Mouse (Mus musculus): ENCODE measurements around the gene Dip2b. TPM values are rescaled to one million over a fixed set of nuclear protein-coding genes. Genes with fewer than 3 reads are reported as not detected.
A peak's percentile ranks its signal among the peaks of the same experiment; 100 is the strongest.

The Dip2b gene
- polyA plus RNA-seq, 1 experiment from 2014 or later: 26.9 TPM

- Histone ChIP-seq H3K27ac (no peak overlapping the region), H3K9ac (no peak overlapping the region), H3K9me3 (no peaks in the 10 kb centered on the region), H3K4me1 (peaks cover 36% of the 10 kb centered on the region), H3K27me3 (replicated peaks) (no peaks in the 10 kb centered on the region), H3K4me3 (no peak overlapping the region), H3K36me3 (no peaks in the 10 kb centered on the region), H3K4me2 (replicated peaks) (0 out of 2 replicates have a peak overlapping the region, but pooled peaks have one; percentile 14)
- no peak for ATAC-seq (ENCODE audit: low FRiP score, low read depth)
- WGBS: 23% methylated on average over 8 of the region's 8 CpGs
Observed at GRCm38 (mm10) chr15:100074754-100075153, 36.3 kb downstream of the Dip2b start.

GRCm38 (mm10) chr15:100076362-100076761 lies 37.9 kb downstream of the Dip2b start:
- Histone ChIP-seq H3K4me2 (replicated peaks) (no peak overlapping the region), H3K36me3 (no peaks in the 10 kb centered on the region), H3K9me3 (no peaks in the 10 kb centered on the region), H3K27ac (no peak overlapping the region), H3K27me3 (replicated peaks) (no peaks in the 10 kb centered on the region), H3K4me3 (no peak overlapping the region), H3K4me1 (peaks cover 39% of the 10 kb centered on the region), H3K9ac (no peak overlapping the region)
- ATAC-seq (ENCODE audit: low FRiP score, low read depth): no peak
- WGBS: 77% methylated on average over 4 of the region's 4 CpGs

GRCm38 (mm10) chr15:100080833-100081477 lies 42.5 kb downstream of the Dip2b start:
- Histone ChIP-seq H3K27ac (no peak overlapping the region), H3K4me2 (replicated peaks) (no peak overlapping the region), H3K4me1 (peaks cover 16% of the 10 kb centered on the region), H3K27me3 (replicated peaks) (no peaks in the 10 kb centered on the region), H3K4me3 (no peak overlapping the region), H3K36me3 (no peaks in the 10 kb centered on the region), H3K9ac (no peak overlapping the region), H3K9me3 (no peaks in the 10 kb centered on the region)
- 57% methylated on average over 1 of the region's 1 CpGs for WGBS
- no peak for ATAC-seq (ENCODE audit: low FRiP score, low read depth)

GRCm38 (mm10) chr15:100081478-100081998 lies 43.1 kb downstream of the Dip2b start:
- no peak overlapping the region for H3K27ac ChIP-seq
- H3K4me1 ChIP-seq: peaks cover 14% of the 10 kb centered on the region
- H3K9me3 ChIP-seq: no peaks in the 10 kb centered on the region
- ATAC-seq (ENCODE audit: low FRiP score, low read depth): no peak
- H3K27me3 ChIP-seq (replicated peaks): no peaks in the 10 kb centered on the region
- no peak overlapping the region for H3K4me3 ChIP-seq
- H3K4me2 ChIP-seq (replicated peaks): no peak overlapping the region
- no peaks in the 10 kb centered on the region for H3K36me3 ChIP-seq
- 78% methylated on average over 6 of the region's 6 CpGs for WGBS
- no peak overlapping the region for H3K9ac ChIP-seq

- H3K4me2 ChIP-seq (replicated peaks): no peak overlapping the region
- no peaks in the 10 kb centered on the region for H3K36me3 ChIP-seq
- H3K4me1 ChIP-seq: peaks cover 9% of the 10 kb centered on the region
- no peak for ATAC-seq (ENCODE audit: low FRiP score, low read depth)
- H3K9me3 ChIP-seq: no peaks in the 10 kb centered on the region
- H3K27ac ChIP-seq: no peak overlapping the region
- WGBS: 80% methylated on average over 8 of the region's 8 CpGs
- H3K9ac ChIP-seq: no peak overlapping the region
- no peaks in the 10 kb centered on the region for H3K27me3 ChIP-seq (replicated peaks)
- H3K4me3 ChIP-seq: no peak overlapping the region
Observed at GRCm38 (mm10) chr15:100082052-100082451, 43.6 kb downstream of the Dip2b start.

GRCm38 (mm10) chr15:100082733-100083132 lies 44.3 kb downstream of the Dip2b start:
- ATAC-seq (ENCODE audit: low FRiP score, low read depth): no peak
- no peak overlapping the region for H3K27ac ChIP-seq

GRCm38 (mm10) chr15:100083882-100084281 lies 45.4 kb downstream of the Dip2b start:
- Histone ChIP-seq H3K27me3 (replicated peaks) (no peaks in the 10 kb centered on the region), H3K27ac (no peak overlapping the region), H3K36me3 (no peaks in the 10 kb centered on the region), H3K4me2 (replicated peaks) (no peak overlapping the region), H3K4me1 (peaks cover 15% of the 10 kb centered on the region), H3K9me3 (no peaks in the 10 kb centered on the region), H3K4me3 (no peak overlapping the region), H3K9ac (no peak overlapping the region)
- no peak for ATAC-seq (ENCODE audit: low FRiP score, low read depth)
- 87% methylated on average over 6 of the region's 6 CpGs for WGBS

More at GRCm38 (mm10) chr15:100082733-100083132, 44.3 kb downstream of the Dip2b start:
- no peaks in the 10 kb centered on the region for H3K9me3 ChIP-seq
- WGBS: 96% methylated on average over 5 of the region's 5 CpGs
- H3K36me3 ChIP-seq: no peaks in the 10 kb centered on the region
- no peak overlapping the region for H3K4me3 ChIP-seq
- no peak overlapping the region for H3K4me2 ChIP-seq (replicated peaks)
- peaks cover 9% of the 10 kb centered on the region for H3K4me1 ChIP-seq
- H3K9ac ChIP-seq: no peak overlapping the region
- no peaks in the 10 kb centered on the region for H3K27me3 ChIP-seq (replicated peaks)

GRCm38 (mm10) chr15:100084882-100085281 lies 46.4 kb downstream of the Dip2b start:
- Histone ChIP-seq H3K4me1 (peaks cover 15% of the 10 kb centered on the region), H3K9ac (no peak overlapping the region), H3K27ac (no peak overlapping the region), H3K4me3 (no peak overlapping the region), H3K9me3 (no peaks in the 10 kb centered on the region), H3K27me3 (replicated peaks) (no peaks in the 10 kb centered on the region), H3K4me2 (replicated peaks) (no peak overlapping the region), H3K36me3 (no peaks in the 10 kb centered on the region)
- WGBS: 90% methylated on average over 4 of the region's 4 CpGs
- no peak for ATAC-seq (ENCODE audit: low FRiP score, low read depth)

- H3K27ac ChIP-seq: no peak overlapping the region
- H3K27me3 ChIP-seq (replicated peaks): no peaks in the 10 kb centered on the region
- no peak overlapping the region for H3K4me2 ChIP-seq (replicated peaks)
- H3K9ac ChIP-seq: no peak overlapping the region
- H3K9me3 ChIP-seq: no peaks in the 10 kb centered on the region
- 84% methylated on average over 7 of the region's 7 CpGs for WGBS
- H3K4me1 ChIP-seq: peaks cover 26% of the 10 kb centered on the region
- ATAC-seq (ENCODE audit: low FRiP score, low read depth): no peak
- H3K36me3 ChIP-seq: no peaks in the 10 kb centered on the region
- no peak overlapping the region for H3K4me3 ChIP-seq
Observed at GRCm38 (mm10) chr15:100088021-100088420, 49.6 kb downstream of the Dip2b start.

- Histone ChIP-seq H3K27ac (no peak overlapping the region), H3K9me3 (no peaks in the 10 kb centered on the region), H3K4me1 (peaks cover 26% of the 10 kb centered on the region), H3K4me2 (replicated peaks) (no peak overlapping the region), H3K9ac (no peak overlapping the region), H3K36me3 (no peaks in the 10 kb centered on the region), H3K4me3 (no peak overlapping the region), H3K27me3 (replicated peaks) (no peaks in the 10 kb centered on the region)
- peak; percentile 29; the same call in 1 of the 2 replicates for ATAC-seq (ENCODE audit: low FRiP score, low read depth)
- WGBS: 27% methylated on average over 8 of the region's 8 CpGs
Observed at GRCm38 (mm10) chr15:100089645-100090053, 51.2 kb downstream of the Dip2b start.

GRCm38 (mm10) chr15:100091818-100092217 lies 53.4 kb downstream of the Dip2b start:
- 65% methylated on average over 8 of the region's 8 CpGs for WGBS
- Histone ChIP-seq H3K4me2 (replicated peaks) (peak overlapping the region; percentile 6; the same call in 1 of the 2 replicates), H3K27ac (peak overlapping the region; percentile 26; the same call in 1 of the 2 replicates)

GRCm38 (mm10) chr15:100092258-100092657 lies 53.8 kb downstream of the Dip2b start:
- no peak overlapping the region for H3K9ac ChIP-seq
- H3K36me3 ChIP-seq: no peaks in the 10 kb centered on the region
- ATAC-seq (ENCODE audit: low FRiP score, low read depth): no peak
- 50% methylated on average over 16 of the region's 16 CpGs for WGBS
- H3K4me2 ChIP-seq (replicated peaks): peak overlapping the region; percentile 6; the same call in 1 of the 2 replicates
- H3K27ac ChIP-seq: peak overlapping the region; percentile 26; the same call in 1 of the 2 replicates
- no peaks in the 10 kb centered on the region for H3K9me3 ChIP-seq
- no peak overlapping the region for H3K4me3 ChIP-seq
- peaks cover 26% of the 10 kb centered on the region for H3K4me1 ChIP-seq
- H3K27me3 ChIP-seq (replicated peaks): no peaks in the 10 kb centered on the region

More at GRCm38 (mm10) chr15:100091818-100092217, 53.4 kb downstream of the Dip2b start:
- H3K4me1 ChIP-seq: peaks cover 26% of the 10 kb centered on the region
- ATAC-seq (ENCODE audit: low FRiP score, low read depth): no peak
- no peak overlapping the region for H3K9ac ChIP-seq
- no peaks in the 10 kb centered on the region for H3K9me3 ChIP-seq
- H3K4me3 ChIP-seq: no peak overlapping the region
- no peaks in the 10 kb centered on the region for H3K36me3 ChIP-seq
- H3K27me3 ChIP-seq (replicated peaks): no peaks in the 10 kb centered on the region
